Mouse (Mus musculus): ENCODE results near the gene Fbxl17.
A peak's percentile ranks its signal among the peaks of the same experiment; 100 is the strongest.

Gene Fbxl17

GRCm38 (mm10) chr17:63208346-63208745 lies 291.5 kb downstream of the Fbxl17 start:
- DNase-seq: no peak

- DNase-seq: no peak
Observed at GRCm38 (mm10) chr17:63207714-63208113, 292.1 kb downstream of the Fbxl17 start.

DNA sequence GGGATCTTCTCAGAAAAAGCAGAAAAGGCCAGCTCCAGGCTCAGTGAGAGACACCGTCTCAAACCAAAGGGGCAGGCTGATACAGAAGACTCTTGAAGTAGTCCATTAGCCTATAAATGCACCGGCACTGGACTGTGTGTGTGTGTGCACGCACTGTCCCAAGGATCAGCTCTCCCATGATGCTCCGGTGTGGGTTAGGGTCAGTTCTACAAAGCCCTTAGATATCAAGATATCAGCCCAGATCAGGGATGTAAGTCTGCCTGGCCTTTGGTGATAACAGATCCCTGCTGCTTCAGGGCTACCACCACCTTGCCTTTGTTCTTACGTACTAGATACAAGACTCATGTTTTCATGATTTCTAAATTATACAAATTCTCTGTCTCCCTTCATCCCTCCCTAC lies 294.5 kb downstream of the Fbxl17 start:
- no peak for DNase-seq

GRCm38 (mm10) chr17:63203582-63204190 lies 296.1 kb downstream of the Fbxl17 start:
- no peak for DNase-seq

DNA sequence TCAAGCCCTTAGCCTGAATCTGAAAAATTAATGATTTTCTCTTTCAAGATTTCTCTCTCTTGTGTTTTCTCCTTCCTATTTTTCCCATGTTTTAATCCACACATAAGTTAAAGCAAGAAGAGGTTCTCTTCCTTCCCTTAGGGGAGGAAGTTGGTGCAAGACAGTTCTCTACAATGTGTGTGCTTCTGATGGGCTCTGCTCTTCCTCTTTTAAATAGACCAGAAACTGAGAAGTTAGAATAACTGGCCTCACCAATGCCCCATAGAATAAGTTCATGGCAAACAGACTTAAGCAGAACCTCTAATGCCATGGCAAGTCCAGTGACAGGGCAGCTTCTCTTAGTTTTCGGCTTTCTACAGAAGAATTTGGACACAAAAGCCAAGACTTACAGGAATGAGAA lies 301.1 kb downstream of the Fbxl17 start:
- no peak for DNase-seq

DNA sequence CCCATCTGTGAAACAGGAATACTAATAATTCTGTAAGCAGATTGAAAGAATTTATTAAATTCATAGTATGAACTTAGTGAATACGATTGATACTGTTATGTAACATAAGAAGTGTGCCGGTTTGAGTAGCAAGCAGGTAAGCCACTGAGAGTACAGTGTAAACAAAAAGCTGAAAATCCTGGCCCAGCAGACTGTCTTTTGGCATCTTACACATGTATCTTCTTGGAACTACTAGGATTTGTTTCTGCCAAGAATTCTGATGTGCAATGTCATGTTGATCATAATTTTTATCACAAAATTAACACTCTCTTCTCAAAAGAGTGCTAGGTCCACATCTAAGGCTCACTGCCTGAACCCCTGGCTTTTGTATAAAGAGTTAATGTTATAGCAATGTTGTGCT lies 304.3 kb downstream of the Fbxl17 start:
- no peak for DNase-seq

DNA sequence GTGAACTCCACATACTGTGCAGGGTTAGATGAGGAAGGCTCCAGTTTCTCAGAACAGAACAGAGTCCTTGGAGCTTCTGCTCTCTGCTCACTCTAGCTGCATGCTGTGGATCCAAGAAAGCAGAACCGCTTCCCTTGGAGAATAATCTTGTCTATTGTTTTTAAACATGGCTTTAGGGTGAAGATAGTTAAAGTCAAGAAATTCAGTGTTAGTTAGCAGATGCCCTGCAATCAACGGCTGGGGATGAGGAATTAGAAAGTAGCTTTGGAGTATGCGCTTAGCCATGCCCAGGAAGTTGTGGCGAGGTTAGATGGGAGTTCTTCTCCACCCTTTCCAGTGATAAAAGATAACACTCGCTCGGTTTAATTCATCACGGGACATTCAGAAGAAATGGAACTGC lies 306.6 kb downstream of the Fbxl17 start:
- no peak for DNase-seq

GRCm38 (mm10) chr17:63191345-63191744 lies 308.5 kb downstream of the Fbxl17 start:
- DNase-seq: no peak

GRCm38 (mm10) chr17:63189274-63189673 lies 310.5 kb downstream of the Fbxl17 start:
- no peak for DNase-seq

GRCm38 (mm10) chr17:63185531-63185930 lies 314.3 kb downstream of the Fbxl17 start:
- peak; percentile 27 for DNase-seq

- no peak for DNase-seq
Observed at GRCm38 (mm10) chr17:63184844-63185504, 314.8 kb downstream of the Fbxl17 start.

DNA sequence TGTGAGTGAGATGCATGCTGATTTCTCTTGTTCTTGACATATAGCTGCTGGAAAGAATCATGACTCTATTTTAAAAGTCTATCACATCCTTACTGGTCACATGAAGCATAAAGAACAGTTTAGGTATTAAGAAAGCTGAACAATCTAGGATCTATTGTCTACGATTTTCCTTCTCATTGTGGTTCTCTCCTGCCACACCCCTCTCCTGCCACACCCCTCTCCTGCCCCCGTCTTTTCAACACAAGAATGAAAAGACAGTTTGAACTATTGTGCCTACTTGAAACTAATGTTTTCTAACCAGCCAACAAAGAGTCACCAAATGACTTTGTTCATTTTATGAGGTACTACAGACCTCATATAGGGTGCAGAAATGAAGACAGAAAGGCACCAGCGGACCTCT lies 316.4 kb downstream of the Fbxl17 start:
- no peak for DNase-seq

DNA sequence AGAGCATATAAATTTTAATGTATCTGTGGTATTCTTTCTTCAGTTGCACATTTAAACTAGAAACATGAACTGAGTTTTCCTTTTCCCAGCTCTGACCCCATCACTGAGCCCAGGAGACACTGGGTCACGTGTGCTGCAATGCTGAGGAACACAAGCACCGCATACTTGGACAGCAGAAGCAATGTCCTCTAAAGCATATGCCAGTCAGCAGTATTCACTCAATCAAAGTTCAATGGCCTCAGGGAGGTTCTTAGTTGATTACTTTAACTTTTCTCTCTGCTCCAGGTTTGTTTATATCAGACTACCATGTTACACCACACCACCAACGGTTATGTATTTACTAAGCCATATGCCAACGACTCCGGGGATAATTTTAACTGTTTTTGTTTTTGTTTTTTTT lies 318.2 kb downstream of the Fbxl17 start:
- DNase-seq: no peak

DNA sequence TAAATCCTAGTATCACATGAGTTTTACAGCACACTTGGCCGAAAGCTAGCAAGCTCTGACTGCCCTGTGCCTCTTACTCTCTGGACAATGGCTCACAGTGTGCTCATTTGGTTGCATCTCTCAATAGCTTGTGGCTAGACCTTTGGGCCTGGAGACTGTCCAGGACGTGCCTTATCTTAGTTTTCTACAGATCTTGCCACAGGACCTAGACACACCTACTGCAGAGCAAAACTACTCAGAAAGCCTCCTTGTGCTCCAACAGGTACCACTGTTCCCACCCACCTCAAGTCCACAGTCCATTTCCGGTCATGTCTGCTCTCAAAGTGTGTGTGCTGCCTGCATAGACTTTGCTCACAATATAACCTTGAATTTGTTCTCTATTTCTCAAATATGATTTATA lies 319.8 kb downstream of the Fbxl17 start:
- DNase-seq: no peak

- DNase-seq: no peak
Observed at GRCm38 (mm10) chr17:63178331-63178730, 321.5 kb downstream of the Fbxl17 start.

GRCm38 (mm10) chr17:63176411-63176810 lies 323.4 kb downstream of the Fbxl17 start:
- DNase-seq: no peak

DNA sequence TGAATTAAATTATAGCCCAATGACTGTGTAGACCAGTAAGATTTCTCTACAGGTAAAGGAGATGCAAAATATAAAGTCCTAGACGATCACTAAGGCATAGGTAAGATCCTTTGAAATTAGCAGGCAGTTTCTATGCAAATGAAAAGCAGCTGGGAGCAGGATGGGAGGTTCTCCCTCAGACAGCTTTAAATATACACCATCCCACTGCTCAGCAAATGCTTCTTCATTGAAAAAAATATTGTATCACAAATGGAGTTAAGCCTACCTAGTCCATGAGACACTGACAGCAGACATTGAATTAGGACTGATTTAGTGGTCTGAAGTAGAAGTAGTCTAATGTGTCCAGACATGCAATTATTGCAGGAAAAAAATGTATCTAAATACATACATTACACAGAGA lies 327.1 kb downstream of the Fbxl17 start:
- DNase-seq: no peak

GRCm38 (mm10) chr17:63171890-63172491 lies 327.8 kb downstream of the Fbxl17 start:
- no peak for DNase-seq

DNA sequence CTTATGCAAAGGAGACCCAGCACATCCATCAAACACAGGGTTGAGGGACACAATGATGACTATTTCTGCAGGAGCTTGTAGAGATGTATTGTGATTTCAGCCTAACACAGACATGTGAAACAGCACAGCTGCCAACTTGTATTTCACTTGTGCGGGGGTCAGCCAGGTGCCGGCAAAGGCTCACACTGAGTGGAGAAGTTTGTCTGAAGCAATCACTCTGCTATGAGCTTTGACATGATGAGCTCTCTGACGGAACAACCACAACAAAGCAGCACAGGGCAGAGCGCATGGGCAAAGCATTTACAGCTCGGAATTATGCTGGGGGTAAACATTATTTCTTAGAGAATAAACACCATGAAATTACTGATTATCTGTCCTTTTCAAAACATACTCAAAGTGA lies 328.6 kb downstream of the Fbxl17 start:
- DNase-seq: no peak

- DNase-seq: no peak
Observed at GRCm38 (mm10) chr17:63168019-63168788, 331.6 kb downstream of the Fbxl17 start.

- no peak for DNase-seq
Observed at GRCm38 (mm10) chr17:63167248-63167647, 332.6 kb downstream of the Fbxl17 start.

- DNase-seq: no peak
Observed at GRCm38 (mm10) chr17:63166692-63167091, 333.1 kb downstream of the Fbxl17 start.

GRCm38 (mm10) chr17:63165847-63166246 lies 334.0 kb downstream of the Fbxl17 start:
- DNase-seq: no peak

DNA sequence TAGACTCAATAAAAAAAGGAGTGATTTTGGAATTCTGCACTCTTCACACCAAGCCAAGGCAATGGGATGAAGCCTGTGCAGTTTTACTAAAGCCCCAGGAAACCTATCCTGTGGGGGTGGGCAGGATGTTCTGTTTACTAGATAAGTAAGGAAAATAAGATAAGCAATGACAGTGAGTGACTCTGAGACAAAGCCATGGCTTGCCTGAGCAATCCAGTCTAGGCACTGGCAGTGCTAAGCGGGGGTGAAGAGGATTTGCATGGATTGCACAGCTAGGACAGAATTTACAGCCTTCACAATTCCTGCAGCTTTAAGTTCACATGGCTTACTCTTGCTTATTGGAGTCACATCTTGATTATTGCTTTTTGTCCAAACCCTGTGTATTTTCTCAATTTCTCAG lies 335.5 kb downstream of the Fbxl17 start:
- DNase-seq: no peak

All from kidney, postnatal 14 days (tissue).